Mouse (Mus musculus) v-Abl transformed pro-B cells (cell line): ENCODE measurements around the gene Zfp62.

ENCODE experiments used
- in situ Hi-C, 2 experiments: fragments of 400-800 bp; cut with MboI; formaldehyde crosslinking; loops; one replicate each; pipeline ENCODE4 v1.15.1; 2025; ENCODE audit not compliant: unreplicated experiment in 2 of 2

Gene Zfp62

GRCm38 (mm10) chr11:49203129-49203768 lies at the start of gene Zfp62:
Gene Zfp62 (plus strand): TSS chr11:49203292.
- in situ Hi-C loops: loop anchor here (5.0 kb wide), 2 partner anchors 44 to 401 kb away; partner anchors contain the start of gene Rack1 (in 1 of the 2)

GRCm38 (mm10) chr11:49154077-49154476 lies 49.0 kb upstream of the Zfp62 start, which contains the start of gene Olfr1394:
Gene Olfr1394 (plus strand): TSS chr11:49154377.
- in situ Hi-C loops: no loop called here

- in situ Hi-C loops: no loop called here
Measured at GRCm38 (mm10) chr11:49156821-49157814, 46.0 kb upstream of the Zfp62 start.

- in situ Hi-C loops: no loop called here
Measured at GRCm38 (mm10) chr11:49168839-49169611, 34.1 kb upstream of the Zfp62 start.

GRCm38 (mm10) chr11:49170576-49170975 lies 32.5 kb upstream of the Zfp62 start:
- in situ Hi-C loops: no loop called here

- in situ Hi-C loops: loop anchor here (5.0 to 25.0 kb wide), 2 partner anchors 237 to 403 kb away; partner anchors contain the start of gene Olfr1389 (in 1 of the 2)
Measured at GRCm38 (mm10) chr11:49175345-49175744, 27.7 kb upstream of the Zfp62 start.

- in situ Hi-C loops: loop anchor here (5.0 to 25.0 kb wide), 2 partner anchors 236 to 404 kb away; partner anchors contain the start of gene Olfr1389 (in 1 of the 2)
Measured at GRCm38 (mm10) chr11:49176047-49176779, 26.9 kb upstream of the Zfp62 start.

GRCm38 (mm10) chr11:49183172-49183571 lies 19.9 kb upstream of the Zfp62 start:
- in situ Hi-C loops: loop anchor here in 1 of 2 experiments (25.0 kb wide), 1 partner anchor 229 kb away; the partner anchor contains the start of gene Olfr1389

GRCm38 (mm10) chr11:49186452-49186851 lies 16.6 kb upstream of the Zfp62 start:
- in situ Hi-C loops: loop anchor here (5.0 to 25.0 kb wide), 3 partner anchors 86 to 226 kb away; partner anchors contain the start of gene Olfr1389 (in 1 of the 2)

- in situ Hi-C loops: loop anchor here (5.0 to 25.0 kb wide), 3 partner anchors 85 to 225 kb away; partner anchors contain the start of gene Olfr1389 (in 1 of the 2)
Measured at GRCm38 (mm10) chr11:49186955-49187488, 16.1 kb upstream of the Zfp62 start, which contains the start of gene Btnl9. Gene Btnl9 (minus strand): TSS chr11:49187159.

GRCm38 (mm10) chr11:49187701-49188100 lies 15.4 kb upstream of the Zfp62 start:
- in situ Hi-C loops: loop anchor here (5.0 to 25.0 kb wide), 3 partner anchors 85 to 225 kb away; partner anchors contain the start of gene Olfr1389 (in 1 of the 2)

- in situ Hi-C loops: loop anchor here (5.0 to 25.0 kb wide), 3 partner anchors 83 to 223 kb away; partner anchors contain the start of gene Olfr1389 (in 1 of the 2)
Measured at GRCm38 (mm10) chr11:49189737-49190136, 13.4 kb upstream of the Zfp62 start.

- in situ Hi-C loops: loop anchor here in 1 of 2 experiments (25.0 kb wide), 1 partner anchor 221 kb away; the partner anchor contains the start of gene Olfr1389
Measured at GRCm38 (mm10) chr11:49191083-49191482, 12.0 kb upstream of the Zfp62 start.

GRCm38 (mm10) chr11:49194771-49195170 lies 8.3 kb upstream of the Zfp62 start:
- in situ Hi-C loops: loop anchor here in 1 of 2 experiments (25.0 kb wide), 1 partner anchor 218 kb away; the partner anchor contains the start of gene Olfr1389

- in situ Hi-C loops: loop anchor here in 1 of 2 experiments (25.0 kb wide), 1 partner anchor 216 kb away; the partner anchor contains the start of gene Olfr1389
Measured at GRCm38 (mm10) chr11:49195819-49196322, 7.2 kb upstream of the Zfp62 start.

- in situ Hi-C loops: loop anchor here (5.0 kb wide), 2 partner anchors 47 to 398 kb away; partner anchors contain the start of gene Rack1 (in 1 of the 2)
Measured at GRCm38 (mm10) chr11:49200666-49201065, 2.4 kb upstream of the Zfp62 start.

- in situ Hi-C loops: loop anchor here (5.0 kb wide), 2 partner anchors 46 to 399 kb away; partner anchors contain the start of gene Rack1 (in 1 of the 2)
Measured at GRCm38 (mm10) chr11:49201142-49201541, 1.9 kb upstream of the Zfp62 start.

- in situ Hi-C loops: loop anchor here (5.0 kb wide), 2 partner anchors 45 to 400 kb away; partner anchors contain the start of gene Rack1 (in 1 of the 2)
Measured at GRCm38 (mm10) chr11:49202071-49202470, 1.0 kb upstream of the Zfp62 start.
